Mouse (Mus musculus): ENCODE results near the gene Sqor. TPM values are rescaled to one million over a fixed set of nuclear protein-coding genes. Genes with fewer than 3 reads are reported as not detected.

Sqor gene
- 33.0 and 34.5 TPM in 2 replicates for polyA plus RNA-seq (2015; fragmentation: Nextera tagmentation; extraction: Ambion mirVana)

DNA sequence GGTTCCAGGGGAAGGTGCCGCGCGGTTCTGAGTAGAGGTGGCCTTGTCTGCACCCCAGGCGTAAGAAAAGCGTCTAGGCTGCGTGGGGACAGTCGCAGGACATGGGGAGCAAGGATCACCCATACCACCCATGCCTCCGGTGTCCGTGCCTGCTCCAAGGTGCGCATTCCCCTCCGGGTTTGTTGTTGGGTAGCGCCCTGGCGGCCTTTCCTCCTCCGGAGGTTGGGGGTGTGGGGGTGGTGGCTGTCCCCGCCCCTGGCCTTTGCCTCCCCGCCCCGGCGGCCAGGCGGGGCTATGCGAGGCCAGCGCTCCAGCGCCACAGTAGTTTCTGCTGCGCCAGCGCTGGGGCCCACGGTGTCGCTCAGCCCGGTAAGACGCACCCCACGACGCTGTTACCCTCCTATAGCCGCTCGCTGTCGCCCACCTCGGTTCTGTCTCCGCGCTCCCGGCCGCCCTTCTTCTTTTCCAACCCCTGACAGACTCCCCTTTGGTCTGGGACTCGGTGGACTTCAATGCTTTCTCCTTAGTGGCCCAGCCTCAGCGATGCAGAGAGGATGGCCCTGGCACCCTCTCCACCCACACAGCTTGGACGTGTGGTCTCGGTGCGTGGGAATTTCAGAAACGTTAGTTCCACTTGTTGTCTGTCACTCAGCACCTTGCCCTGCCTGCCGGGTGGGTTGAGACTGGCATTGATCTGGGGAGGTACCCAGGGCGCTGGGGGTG, at the start of gene Sqor:
Gene Sqor (plus strand): TSS at position 167 of the 723 bp plus-strand sequence.
- Histone ChIP-seq H3K36me3 (ENCODE audit: insufficient read depth, low read length) (no peaks in the 10 kb centered on the region), H3K27ac (peak within 1 kb of the TSS; percentile 43), H3K4me2 (ENCODE audit: low read length) (peak within 1 kb of the TSS; percentile 87), H3K9me3 (replicated peaks; ENCODE audit: low read length) (no peaks in the 10 kb centered on the region), H3K9ac (ENCODE audit: low read depth, low read length) (peak within 1 kb of the TSS; percentile 60), H3K4me3 (replicated peaks; ENCODE audit: low read depth, low read length) (peak within 1 kb of the TSS; percentile 50), H3K27me3 (ENCODE audit: insufficient read depth, low read length) (no peaks in the 10 kb centered on the region), H3K4me1 (replicated peaks; ENCODE audit: insufficient read depth, low read length) (no peaks in the 10 kb centered on the region)
- peak; percentile 88 for ATAC-seq (replicated peaks; ENCODE audit: low FRiP score, low read depth)
- WGBS: under 1% methylated on average over 46 of the region's 46 CpGs
- TF ChIP-seq CTCF (IDR thresholded peaks at IDR 0.05; ENCODE audit: low read depth): 0 out of 2 replicates have a peak, but pooled peaks have one; percentile 18
- peak; percentile 56 for DNase-seq (ENCODE audit: low spot score)

DNA sequence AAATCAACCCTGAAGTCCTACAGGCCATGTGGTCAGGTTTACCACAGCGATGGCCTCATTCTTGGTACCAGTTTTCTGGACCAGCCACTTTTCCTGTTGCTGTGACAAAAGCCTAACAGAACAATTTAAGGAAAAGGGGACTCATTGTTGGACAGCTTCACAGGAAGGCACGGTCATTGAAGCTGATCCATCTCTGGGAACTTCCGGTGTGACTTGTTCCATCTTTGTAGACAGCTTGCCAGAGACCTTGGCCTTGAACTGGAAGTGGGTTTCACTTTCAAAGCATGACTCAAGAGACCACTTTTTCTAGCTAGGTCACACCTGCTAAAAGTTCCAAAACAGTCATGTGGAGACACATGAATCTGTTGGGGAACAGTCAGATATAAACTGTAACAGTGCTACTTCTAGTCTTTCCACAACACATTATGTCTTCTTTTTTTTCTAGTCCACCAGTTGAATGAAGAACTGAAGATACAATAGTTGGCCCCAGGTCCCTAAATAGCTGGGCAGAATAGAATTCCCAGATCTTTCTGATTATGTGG, 48.7 kb upstream of the Sqor start:
- Histone ChIP-seq H3K27ac (no peak overlapping the region), H3K36me3 (ENCODE audit: insufficient read depth, low read length) (no peaks in the 10 kb centered on the region), H3K9ac (ENCODE audit: low read depth, low read length) (no peak overlapping the region), H3K27me3 (ENCODE audit: insufficient read depth, low read length) (no peaks in the 10 kb centered on the region), H3K9me3 (replicated peaks; ENCODE audit: low read length) (no peaks in the 10 kb centered on the region), H3K4me2 (ENCODE audit: low read length) (no peak overlapping the region), H3K4me3 (replicated peaks; ENCODE audit: low read depth, low read length) (no peak overlapping the region), H3K4me1 (replicated peaks; ENCODE audit: insufficient read depth, low read length) (no peaks in the 10 kb centered on the region)
- no peak for TF ChIP-seq CTCF (IDR thresholded peaks at IDR 0.05; ENCODE audit: low read depth)
- no peak for ATAC-seq (replicated peaks; ENCODE audit: low FRiP score, low read depth)
- WGBS: 70% methylated on average over 3 of the region's 3 CpGs
- no peak for DNase-seq (ENCODE audit: low spot score)

DNA sequence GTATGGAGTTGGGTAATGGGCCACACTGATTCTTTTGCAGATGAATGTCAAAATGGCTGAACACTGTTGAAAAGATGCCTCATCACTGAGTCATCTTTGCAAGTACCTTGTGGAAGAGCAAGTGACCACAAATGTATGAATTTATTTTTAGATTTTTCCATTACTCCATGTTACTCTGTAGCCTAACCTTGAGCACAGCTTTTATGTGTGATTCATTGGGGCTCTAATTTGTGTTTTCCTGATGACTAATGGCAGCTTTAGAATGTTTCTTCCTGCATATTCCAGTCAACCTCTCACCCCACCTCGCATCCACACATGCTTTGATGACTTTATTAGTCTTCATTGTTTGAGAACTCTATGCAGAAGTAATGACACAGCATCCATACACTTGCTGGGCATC, 45.8 kb upstream of the Sqor start:
- Histone ChIP-seq H3K4me3 (replicated peaks; ENCODE audit: low read depth, low read length) (no peak overlapping the region), H3K9ac (ENCODE audit: low read depth, low read length) (no peak overlapping the region), H3K4me1 (replicated peaks; ENCODE audit: insufficient read depth, low read length) (no peaks in the 10 kb centered on the region), H3K4me2 (ENCODE audit: low read length) (no peak overlapping the region), H3K27ac (no peak overlapping the region), H3K27me3 (ENCODE audit: insufficient read depth, low read length) (no peaks in the 10 kb centered on the region), H3K36me3 (ENCODE audit: insufficient read depth, low read length) (no peaks in the 10 kb centered on the region), H3K9me3 (replicated peaks; ENCODE audit: low read length) (no peaks in the 10 kb centered on the region)
- ATAC-seq (replicated peaks; ENCODE audit: low FRiP score, low read depth) (no peak), DNase-seq (ENCODE audit: low spot score) (no peak)
- 36% methylated on average over 1 of the region's 1 CpGs for WGBS
- TF ChIP-seq CTCF (IDR thresholded peaks at IDR 0.05; ENCODE audit: low read depth): no peak

- H3K4me3 ChIP-seq (replicated peaks; ENCODE audit: low read depth, low read length): no peak overlapping the region
- no peak overlapping the region for H3K27ac ChIP-seq
- no peaks in the 10 kb centered on the region for H3K9me3 ChIP-seq (replicated peaks; ENCODE audit: low read length)
- no peaks in the 10 kb centered on the region for H3K4me1 ChIP-seq (replicated peaks; ENCODE audit: insufficient read depth, low read length)
- 63% methylated on average over 3 of the region's 3 CpGs for WGBS
- no peak overlapping the region for H3K4me2 ChIP-seq (ENCODE audit: low read length)
- no peak overlapping the region for H3K9ac ChIP-seq (ENCODE audit: low read depth, low read length)
- H3K27me3 ChIP-seq (ENCODE audit: insufficient read depth, low read length): no peaks in the 10 kb centered on the region
- ATAC-seq (replicated peaks; ENCODE audit: low FRiP score, low read depth): no peak
- H3K36me3 ChIP-seq (ENCODE audit: insufficient read depth, low read length): no peaks in the 10 kb centered on the region
- TF ChIP-seq CTCF (IDR thresholded peaks at IDR 0.05; ENCODE audit: low read depth): no peak
- no peak for DNase-seq (ENCODE audit: low spot score)
Measured at GRCm38 (mm10) chr2:122720564-122720963, 44.5 kb upstream of the Sqor start.

GRCm38 (mm10) chr2:122725604-122726003, 39.4 kb upstream of the Sqor start:
- ATAC-seq (replicated peaks; ENCODE audit: low FRiP score, low read depth) (no peak), DNase-seq (ENCODE audit: low spot score) (no peak)
- Histone ChIP-seq H3K4me2 (ENCODE audit: low read length) (no peak overlapping the region), H3K36me3 (ENCODE audit: insufficient read depth, low read length) (no peaks in the 10 kb centered on the region), H3K27me3 (ENCODE audit: insufficient read depth, low read length) (no peaks in the 10 kb centered on the region), H3K4me3 (replicated peaks; ENCODE audit: low read depth, low read length) (no peak overlapping the region), H3K9me3 (replicated peaks; ENCODE audit: low read length) (no peaks in the 10 kb centered on the region), H3K27ac (no peak overlapping the region), H3K4me1 (replicated peaks; ENCODE audit: insufficient read depth, low read length) (no peaks in the 10 kb centered on the region), H3K9ac (ENCODE audit: low read depth, low read length) (no peak overlapping the region)
- peak; percentile 74 for TF ChIP-seq CTCF (IDR thresholded peaks at IDR 0.05; ENCODE audit: low read depth)
- 57% methylated on average over 10 of the region's 10 CpGs for WGBS

DNA sequence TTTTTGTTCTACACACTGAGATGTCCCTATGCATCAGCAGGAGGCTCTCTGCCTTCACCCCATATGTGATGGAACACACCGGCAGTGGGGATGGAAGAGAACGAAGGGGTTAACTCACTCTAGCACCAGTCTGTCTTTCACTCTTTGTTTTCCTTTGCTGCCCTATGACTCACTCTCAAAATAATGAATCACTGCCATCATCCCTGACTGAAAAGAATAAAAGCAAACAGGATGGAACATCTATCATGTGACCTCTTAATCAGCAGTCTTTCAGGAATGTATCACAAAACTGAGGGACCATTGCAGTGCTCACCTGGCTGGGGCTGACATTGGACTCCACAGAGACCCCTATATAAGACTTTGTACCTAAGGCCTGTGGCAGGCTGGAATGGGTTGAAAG, 33.6 kb upstream of the Sqor start:
- Histone ChIP-seq H3K4me1 (replicated peaks; ENCODE audit: insufficient read depth, low read length) (no peaks in the 10 kb centered on the region), H3K36me3 (ENCODE audit: insufficient read depth, low read length) (no peaks in the 10 kb centered on the region), H3K9ac (ENCODE audit: low read depth, low read length) (no peak overlapping the region), H3K4me2 (ENCODE audit: low read length) (no peak overlapping the region), H3K27me3 (ENCODE audit: insufficient read depth, low read length) (0 out of 2 replicates have a peak, but pooled peaks cover 5% of the 10 kb centered on the region), H3K4me3 (replicated peaks; ENCODE audit: low read depth, low read length) (no peak overlapping the region), H3K9me3 (replicated peaks; ENCODE audit: low read length) (no peaks in the 10 kb centered on the region), H3K27ac (no peak overlapping the region)
- 63% methylated on average over 2 of the region's 2 CpGs for WGBS
- no peak for DNase-seq (ENCODE audit: low spot score)
- ATAC-seq (replicated peaks; ENCODE audit: low FRiP score, low read depth): no peak
- no peak for TF ChIP-seq CTCF (IDR thresholded peaks at IDR 0.05; ENCODE audit: low read depth)

Measured in kidney, postnatal 0 days (tissue).